Mouse (Mus musculus) gastrocnemius, postnatal 4 days (tissue): ENCODE results near the gene Atoh7. TPM values are rescaled to one million over a fixed set of nuclear protein-coding genes. Genes with fewer than 3 reads are reported as not detected.
"Not testable (repeated sequence)": the region's sequence is repeated elsewhere in the genome, so short reads cannot be mapped to it uniquely, and the experiment has no call there.

Source experiments
- DNase-seq, 2 experiments: peaks; one replicate each; pipeline ENCODE4 v3.0.0; 2021 to 2022; ENCODE audit warnings: low spot score in 2 of 2, mixed read lengths in 2 of 2
- long read RNA-seq, 2 experiments: library from polyadenylated mRNA; stranded (forward); transcript quantifications; one replicate each; pipeline ENCODE4 v2.0.0; 2021
- total RNA-seq, 2 experiments: library from RNA; stranded (reverse); gene quantifications; 2 replicates each; pipeline ENCODE4 v1.2.3; 2021

The Atoh7 gene
- total RNA-seq, result not detected
- long read RNA-seq, experiment 1, result 0 reads
- long read RNA-seq, experiment 2, result 0 reads

DNA sequence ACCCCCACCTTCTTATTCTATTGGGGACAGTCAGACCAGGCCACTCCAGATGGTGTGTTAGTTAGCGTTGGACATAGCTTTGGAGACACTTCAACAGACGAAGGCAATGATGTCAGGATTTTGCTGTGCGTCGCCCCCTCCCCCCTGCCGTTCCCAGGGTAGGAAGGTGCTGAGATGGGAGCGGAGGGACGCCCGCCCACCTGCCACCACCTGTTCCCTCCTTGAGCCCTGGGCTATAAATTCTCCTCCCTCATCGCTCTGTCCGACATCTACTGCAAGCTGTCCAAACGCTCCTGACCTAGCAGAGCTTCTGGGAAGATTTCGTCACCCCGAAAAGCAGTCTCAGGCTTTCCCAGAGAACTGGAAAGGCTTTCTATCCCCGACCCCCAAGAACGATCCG, at the start of gene Atoh7:
Gene Atoh7 (plus strand): TSS at position 131 of the 400 bp plus-strand sequence.
- DNase-seq, result no peak

DNA sequence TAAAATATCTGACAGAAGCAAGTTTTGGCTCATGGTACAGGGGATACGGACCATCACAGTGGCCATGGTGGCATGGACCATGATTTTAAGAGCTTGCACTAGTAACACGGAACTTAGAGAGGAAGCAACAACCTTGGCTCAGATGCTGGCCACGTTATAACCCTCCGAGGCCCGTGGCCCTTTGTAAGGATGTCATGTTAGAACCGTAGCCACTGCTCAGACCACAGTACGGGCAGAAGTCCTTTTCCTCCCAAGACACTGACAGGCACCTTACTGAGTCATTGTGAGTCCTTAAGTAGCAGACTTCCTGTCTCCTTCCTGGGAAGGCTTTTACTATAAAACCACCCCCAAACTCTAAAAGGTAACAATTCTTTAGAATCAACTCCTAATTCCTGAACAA, 48.2 kb upstream of the Atoh7 start:
- DNase-seq, result no peak

DNA sequence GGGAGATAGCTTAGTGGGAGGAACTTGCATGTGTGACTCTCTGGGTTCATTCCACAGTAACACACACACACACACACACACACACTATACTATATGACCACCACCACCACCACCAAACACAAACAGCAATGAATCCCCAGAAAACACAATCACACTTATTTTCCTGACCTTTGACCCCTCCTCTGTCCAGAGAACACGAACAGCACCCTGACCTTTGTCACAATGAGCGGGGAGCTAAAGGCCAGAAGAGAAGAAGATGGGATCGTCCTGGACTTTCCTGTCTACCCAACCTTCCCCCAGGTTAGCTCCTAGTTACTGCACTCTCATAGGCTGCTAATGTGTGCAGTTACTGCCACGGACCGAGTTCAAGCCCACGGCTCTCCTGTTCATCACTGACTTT, 47.4 kb upstream of the Atoh7 start:
- no peak for DNase-seq

DNA sequence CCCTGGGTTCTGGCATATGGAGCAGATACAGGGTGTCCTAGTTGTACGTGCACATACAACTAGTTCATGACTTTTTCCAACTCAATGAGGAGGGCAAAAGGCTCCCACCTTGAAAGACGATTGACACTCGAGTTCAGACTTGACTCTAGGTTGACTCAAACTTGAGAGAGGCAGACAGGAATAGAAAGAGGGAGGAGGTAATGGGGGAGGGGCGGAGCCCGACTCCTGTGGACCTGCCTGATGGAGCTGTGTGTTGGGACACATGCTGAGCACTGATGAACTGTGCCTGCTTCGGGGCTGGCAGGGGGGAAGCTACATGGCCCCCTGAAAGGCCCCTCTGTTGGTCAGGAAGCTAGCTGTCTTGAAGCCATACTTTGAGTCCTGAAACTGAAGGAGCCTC, 46.4 kb upstream of the Atoh7 start:
- no peak for DNase-seq

DNA sequence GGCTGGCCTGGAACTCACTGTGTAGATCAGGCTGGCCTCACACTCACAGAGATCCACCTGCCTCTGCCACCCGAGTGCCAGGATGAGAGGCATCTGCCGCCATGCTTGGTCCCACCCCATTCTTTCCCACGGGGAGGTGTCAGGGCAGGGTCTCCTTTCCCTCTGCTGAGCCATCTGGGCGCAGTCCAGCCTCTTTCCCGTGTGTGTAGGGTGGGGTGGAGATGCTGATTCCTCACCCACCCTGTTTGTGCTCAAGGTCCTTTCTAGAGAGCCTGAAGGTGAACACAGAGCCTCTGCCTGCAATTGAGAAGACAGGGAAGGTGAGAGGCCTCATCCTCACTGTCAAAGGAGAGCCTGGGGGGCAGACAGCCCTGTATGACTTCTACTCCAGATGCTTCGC, 45.4 kb upstream of the Atoh7 start:
- not testable (repeated sequence) for DNase-seq

DNA sequence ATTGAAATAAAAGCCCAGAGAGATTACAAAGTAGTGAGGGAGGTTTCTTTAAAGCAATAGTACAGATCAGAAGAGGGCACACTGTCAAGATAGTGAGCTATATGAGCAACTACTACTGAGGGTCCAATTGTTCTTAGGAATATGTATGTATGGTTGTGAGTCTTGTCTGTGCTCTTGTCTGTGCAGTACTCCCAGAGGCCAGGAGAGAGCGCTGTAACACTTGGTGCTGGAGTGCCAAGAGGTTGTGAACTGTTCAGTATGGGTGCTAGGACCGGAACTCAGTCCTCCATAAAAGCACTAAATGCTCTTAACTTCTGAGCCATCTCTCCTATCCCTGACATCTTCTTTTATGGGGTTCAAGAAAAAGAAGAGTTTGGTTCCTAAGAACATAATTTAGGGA, 44.9 kb upstream of the Atoh7 start:
- no peak for DNase-seq

DNA sequence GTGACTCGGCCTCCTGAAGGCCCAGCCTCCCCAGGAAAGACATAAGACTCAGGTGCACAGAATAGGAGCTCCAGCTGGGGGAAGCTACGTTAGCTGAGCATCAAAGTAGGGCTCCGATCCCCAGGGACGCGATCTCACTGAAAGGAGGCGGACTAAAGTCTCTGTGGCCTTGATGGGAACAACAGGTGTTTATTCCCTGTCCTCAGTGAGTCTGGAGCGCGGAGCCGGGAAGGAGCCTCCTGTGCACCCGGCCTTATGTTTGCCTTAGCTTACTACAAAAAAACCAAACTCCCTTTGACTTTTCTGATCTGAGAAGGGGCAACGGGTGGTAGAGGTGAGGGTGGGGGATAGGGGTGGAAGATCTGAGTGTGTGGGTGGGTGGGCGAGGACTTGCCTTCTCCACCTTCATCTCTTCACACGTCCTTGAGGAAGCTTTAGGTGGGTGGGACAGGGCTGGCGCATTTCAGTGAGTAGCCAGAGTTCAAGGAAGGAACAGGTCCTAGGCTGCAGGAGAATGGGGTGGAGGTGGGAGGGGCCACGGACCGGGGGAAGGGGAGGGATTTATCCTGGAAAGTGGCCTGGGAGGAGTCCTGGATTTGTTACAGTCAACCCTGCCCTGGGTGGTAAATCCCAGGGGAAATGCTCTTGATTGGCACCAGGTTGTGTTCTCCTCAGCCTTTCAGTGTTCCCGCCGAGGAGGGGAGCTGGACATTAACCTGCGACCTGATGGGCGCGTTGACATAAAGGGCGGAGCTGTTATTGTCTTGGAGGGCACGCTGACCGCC, 42.3 kb upstream of the Atoh7 start:
- no peak for DNase-seq

DNA sequence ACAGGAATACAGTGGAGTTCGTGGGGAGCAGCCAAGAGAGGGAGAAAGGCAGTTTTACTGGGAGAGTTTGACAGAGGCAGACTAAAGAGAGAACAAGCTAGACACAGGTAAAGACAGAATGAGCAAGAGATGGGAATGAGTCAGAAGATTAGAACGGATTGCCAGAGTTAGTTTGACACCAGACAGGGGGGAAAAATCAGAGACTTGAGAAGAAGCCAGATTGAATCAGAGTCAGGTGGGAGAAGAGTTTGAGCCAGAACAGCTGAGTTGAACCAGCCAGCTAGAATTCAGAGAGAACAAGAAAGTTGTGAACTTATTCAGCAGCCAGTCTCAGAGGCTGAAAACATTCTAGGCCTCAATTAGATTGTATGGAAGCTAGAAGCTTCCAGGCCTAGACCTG, 39.6 kb upstream of the Atoh7 start, which contains the start of gene Pbld1:
Gene Pbld1 (plus strand): TSS at position 301 of the 400 bp plus-strand sequence.
- no peak for DNase-seq

DNA sequence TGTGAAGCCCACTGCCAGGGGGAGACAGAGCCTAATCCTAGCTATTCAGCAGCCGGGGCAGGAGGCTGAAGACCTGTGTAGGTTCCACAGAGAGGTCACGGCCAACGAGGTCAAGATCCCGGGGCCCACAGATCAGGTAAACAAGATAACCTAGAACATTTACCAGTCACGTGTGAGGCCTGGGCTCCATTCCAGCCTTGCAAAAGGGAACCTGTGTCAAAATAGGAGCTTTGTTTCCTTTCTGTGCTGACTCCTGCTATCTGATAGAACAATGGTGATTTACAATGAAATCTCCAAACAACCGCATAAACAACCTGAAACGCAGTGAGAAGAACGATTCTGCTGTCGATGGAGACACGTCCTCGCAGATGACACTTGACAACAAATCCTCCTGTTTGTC, 39.0 kb upstream of the Atoh7 start:
- no peak for DNase-seq

DNA sequence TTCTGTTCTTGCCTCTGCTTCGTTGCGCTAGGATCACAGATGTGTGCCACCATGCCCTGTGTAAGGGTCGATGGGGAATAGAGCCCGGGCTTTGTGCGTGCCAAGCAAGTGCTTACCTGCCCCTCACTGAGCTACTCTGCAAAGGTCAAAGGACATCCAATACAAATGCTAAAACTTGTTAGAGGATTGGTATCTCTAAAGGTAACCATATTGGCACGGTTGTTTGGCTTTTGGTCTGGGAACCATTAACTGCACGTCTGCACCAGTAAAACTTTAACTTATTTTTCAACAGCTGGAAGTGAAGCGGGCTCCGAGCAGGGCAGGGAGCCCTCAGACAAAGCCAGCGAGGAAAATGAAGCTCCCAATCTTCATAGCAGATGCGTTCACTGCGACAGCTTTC, 38.2 kb upstream of the Atoh7 start:
- no peak for DNase-seq

DNA sequence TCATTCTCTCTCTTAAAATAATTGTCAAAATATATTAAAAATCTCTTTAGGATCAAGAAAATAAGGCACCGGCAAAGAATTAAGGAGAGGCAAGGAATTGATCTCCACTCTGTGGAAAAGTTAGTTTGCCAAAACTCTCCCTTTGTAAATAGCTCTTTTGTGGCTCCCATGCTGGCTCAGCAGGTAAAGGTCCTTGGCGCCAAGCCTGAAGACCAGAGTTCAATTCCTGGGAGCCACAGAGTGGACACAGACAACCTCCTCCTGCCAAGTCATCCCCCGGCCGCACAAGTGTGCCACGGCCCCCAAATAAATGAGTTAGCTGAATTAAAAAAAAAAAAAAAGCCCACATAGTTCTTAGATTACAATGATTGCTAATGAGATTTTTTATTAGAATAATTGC, 36.8 kb upstream of the Atoh7 start:
- no peak for DNase-seq

DNA sequence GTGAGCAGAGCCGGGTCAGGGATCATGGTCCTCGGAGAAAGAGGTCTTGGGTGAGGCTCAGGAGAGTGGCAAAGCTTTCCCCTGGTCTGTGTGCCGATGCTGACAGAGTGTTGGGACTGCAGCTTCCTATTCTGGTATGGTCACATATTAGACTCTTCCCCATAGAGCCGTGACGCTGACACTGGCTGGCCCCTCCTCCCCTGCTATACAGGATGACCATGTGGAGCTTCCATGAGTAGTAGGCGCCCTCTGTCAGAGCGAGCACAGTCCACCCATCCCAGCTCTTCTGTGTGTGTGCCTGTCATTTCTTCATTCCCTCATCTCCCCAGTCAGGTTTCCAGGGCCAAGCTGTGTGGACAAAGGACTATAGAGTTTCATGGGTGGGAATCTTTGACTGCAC, 36.1 kb upstream of the Atoh7 start:
- DNase-seq, result no peak

DNA sequence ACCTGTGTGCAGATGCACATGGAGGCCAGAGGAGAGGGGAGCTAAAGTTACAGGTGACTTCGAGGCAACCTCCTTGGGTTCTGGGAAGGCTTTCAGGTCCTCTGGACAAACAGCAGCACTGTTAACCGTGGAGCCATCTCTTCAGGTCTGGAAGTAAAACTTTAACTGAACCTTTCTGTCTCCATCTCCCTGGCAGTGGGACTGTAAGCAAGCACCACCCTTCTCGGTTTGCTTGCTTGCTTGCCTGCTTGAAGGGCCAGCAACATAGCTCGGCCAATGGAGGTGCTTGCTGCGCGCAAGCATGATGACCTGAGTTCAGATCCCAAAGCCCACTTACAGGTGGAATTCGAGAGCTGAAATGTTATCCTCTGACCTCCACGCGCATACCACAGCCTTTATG, 34.9 kb upstream of the Atoh7 start:
- no peak for DNase-seq

DNA sequence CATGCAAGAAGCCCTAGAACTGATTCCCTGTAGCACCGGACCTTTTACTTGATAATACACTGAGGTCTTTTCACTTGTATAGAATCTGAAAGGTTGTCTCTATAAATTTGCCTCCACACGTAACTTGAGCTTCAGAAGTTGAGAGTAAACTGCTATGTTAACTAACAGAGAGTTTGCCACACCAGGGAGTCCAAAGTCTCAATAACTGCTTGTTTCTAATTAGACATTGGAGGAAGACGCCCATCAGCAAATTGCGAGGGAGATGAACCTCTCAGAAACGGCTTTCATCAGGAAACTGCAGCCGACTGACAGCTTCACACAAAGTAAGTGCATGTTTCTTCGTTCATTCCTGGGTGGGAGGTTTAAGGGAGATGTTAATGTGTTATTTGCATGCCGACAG, 33.9 kb upstream of the Atoh7 start:
- DNase-seq, result no peak

DNA sequence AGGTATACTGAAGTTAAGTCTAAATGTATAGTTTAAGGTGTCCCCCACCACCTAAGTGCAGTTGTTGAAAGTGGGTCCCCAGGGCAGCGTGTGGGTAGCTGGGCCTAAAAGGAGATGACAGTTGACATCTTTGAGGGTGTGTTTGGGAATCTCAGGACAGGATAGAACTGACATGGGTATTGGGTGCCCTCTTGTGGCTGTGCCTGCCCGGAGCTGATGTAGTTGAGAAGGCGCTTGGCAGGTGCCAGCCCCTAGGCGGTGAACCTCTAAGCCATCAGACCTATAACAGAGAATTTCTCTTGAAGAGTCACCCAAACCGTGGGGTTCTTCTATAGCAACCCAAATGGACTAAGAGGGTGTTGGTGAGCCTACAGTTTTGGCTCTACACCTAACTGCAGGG, 33.5 kb upstream of the Atoh7 start:
- peak in 1 of 2 experiments; percentile 67 for DNase-seq

DNA sequence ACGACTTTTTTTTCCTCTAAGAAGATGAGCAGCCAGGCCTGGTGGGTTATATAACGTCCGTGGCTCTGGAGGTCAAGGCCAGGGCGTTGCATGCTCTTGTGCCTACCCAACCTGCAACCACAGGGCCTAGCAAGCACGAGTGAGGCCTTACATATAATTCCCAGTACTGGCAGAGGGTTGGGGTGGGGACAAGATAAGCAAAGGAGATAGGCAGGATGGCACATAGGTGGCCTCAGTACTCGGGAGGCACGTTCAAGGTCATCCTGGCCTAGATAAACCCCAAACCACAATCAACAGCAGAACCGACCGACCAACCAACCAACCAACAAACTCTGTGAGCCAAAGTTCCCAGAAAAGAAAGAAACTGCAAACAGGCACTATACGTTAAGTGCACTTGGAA, 13.1 kb upstream of the Atoh7 start:
- DNase-seq, result no peak

DNA sequence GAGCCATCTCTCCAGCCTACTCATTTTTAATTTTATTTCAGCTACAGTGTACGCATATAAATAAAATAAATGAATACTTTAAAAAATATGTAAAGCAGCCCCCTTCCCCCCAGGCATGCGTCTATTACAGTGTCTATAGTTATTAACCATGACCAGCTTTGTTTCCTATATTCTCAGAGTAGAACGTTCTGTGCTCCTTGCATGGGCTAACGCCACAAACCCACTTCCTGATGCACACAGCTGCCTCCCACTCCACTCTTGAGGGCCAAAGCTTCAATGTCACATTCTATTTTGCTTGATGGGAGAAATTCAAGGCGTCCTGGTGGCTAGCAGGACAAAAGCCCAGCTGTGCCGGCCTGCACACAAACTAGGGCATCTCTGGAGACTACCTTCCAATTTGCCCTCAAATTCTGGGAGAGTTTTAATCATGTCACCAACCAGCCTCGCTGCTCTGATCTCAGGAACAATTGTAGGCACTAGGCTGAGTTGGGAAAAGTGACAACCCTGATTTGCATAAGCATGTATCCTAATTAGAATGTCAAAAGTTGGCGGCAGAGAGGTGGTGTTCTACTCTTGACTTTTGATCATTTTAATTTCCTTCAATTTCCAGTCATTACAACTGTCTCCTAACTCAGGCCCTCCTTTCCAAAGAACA, 10.2 kb upstream of the Atoh7 start:
- DNase-seq, result no peak

DNA sequence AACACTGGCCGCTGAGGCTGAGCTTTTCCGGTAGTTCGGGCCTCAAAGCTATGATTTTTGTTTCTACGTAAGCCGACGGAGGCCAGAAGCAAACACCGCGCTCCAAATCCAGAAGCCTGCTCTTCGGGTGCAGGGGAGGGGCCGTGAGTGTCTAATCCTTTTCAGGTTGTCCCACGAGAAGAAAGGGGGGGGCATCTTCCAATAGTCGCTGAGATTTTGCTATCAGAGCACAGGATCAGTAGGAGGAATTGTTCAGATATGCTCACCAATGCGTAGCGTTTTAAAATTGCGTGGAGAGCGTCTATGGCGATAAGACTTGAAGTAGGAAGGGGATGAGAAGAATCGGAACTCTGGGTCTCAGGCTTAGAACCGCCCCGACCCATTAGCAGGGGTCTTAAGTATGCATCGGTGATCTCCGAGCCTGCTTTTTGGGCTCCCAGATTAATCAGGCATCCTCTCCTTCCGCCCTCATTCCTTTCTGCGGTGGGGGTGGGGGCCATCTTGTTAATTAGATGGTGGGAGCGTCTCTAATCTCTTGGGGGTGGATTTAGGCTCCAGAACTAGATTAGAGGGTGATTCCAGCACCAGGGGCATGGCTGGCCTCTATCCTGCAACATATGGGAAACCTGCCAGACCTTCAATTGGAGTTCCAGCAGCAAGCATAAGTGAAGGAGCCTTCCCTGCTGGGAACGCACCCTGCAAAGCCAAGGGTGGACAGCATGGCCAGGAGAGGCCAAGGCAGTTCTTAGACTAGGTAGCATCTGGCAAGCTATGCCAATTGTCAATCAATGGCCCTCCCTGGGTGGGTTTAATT, 9.5 kb upstream of the Atoh7 start:
- DNase-seq, result no peak

DNA sequence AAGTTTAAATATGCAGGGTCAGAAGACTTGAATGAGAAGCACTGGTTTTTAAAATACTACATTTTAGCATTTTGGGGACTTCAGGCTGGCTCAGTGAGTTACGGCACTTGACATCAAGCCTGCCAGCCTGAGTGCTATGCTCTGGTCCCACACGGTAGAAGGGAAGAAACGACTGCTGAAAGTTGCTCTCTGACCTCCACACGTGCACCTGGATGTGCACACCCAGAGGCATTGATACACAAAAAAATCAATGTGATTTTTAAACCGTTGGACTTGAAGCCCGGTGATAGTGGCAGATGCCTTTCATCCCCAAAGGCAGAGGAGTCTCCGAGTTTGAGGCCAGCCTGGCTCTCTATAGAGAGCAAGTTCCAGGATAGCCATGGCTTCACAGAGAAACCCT, 7.5 kb upstream of the Atoh7 start:
- DNase-seq, result no peak

DNA sequence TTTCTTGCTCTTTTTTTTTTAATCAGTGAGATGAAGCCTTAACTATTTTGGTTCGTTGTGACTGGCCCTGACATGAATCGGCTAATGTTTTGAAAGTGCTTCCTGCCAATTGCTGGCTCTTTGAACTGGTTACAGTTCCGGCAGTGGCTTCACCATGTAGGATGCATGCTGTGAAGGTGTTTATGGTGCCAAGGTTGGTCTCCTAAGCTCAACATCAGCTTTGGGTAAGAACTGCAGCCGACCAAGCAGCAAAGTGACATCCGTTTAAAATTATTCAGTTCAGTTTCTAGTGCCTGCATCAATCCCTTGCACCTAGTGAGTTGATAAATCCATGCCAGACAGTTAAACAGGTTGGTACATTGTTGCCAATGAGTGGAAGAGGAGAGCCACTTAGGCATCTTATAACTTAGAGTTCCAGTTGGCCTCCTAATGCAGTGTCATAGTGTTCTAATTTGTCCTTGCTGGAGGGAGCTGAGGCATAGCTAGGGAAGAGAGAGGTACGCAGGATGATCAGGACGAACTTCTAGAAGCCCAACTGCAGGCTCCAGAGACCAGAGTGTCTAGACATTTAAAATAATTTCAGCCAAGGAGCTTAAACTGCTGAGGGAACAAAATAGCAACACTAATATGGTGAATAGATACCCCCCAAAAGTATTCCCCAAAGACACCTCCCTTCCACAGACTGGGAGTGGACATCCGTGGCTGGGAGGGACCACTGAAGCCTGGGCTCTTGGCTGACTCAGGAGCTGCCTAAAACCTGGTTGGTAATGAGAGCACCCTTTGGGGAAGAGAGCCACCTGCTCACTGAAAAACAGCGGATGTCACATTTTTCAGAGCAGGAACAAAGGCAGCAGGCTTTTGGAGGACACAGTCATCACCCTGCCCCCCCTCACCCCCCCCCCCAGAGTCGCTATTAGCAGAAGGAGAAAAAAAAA, 6.6 kb upstream of the Atoh7 start:
- no peak for DNase-seq

DNA sequence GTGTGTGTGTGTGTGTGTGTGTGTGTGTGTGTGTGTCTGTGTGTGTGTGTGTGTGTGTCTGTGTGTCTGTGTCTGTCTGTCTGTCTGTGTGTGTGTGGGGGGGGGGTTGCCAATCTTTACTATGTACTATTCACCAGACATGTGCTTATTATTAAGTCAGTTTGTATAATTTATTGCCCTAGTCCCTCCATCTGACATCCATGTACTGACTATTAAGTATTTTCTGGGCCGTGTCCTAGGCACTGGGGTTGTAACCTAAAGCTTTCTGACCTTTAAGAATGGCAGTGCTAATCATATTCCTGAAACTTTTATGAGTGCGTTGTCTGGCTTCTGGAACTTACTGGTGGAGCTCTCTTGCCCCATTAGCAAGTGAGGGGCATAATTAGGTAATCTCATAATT, 2.7 kb upstream of the Atoh7 start:
- DNase-seq, result no peak
